29 mouse cellular contexts compared by ENCODE assay signal in genomic region chr14:117641853-117642252, GRCm38 (mm10).
"Had no signal": no experiment of that assay in that cellular context is flagged by ENCODE, and none has a peak within 500 bp of the region (broad histone marks: within the 10 kb centered on the region; RNA-seq: fewer than 3 reads in every experiment).

No protein-coding gene starts in this region.

- ATAC-seq: forebrain, embryonic 13.5 days; forebrain, embryonic 14.5 days; forebrain, embryonic 15.5 days; forebrain, embryonic 16.5 days; forebrain, postnatal 0 days had no signal

- DNase-seq: cerebellum, adult 2 months; cerebellum, adult 8-10 months; cerebellum, adult 9-10 months; cerebellum, adult 9-11 months; cerebellum, postnatal 10 days; cerebellum, postnatal 14 days; cerebellum, postnatal 25 days; cerebellum, postnatal 36 days; embryo, embryonic 11 days; forebrain, postnatal 0 days; gastrocnemius, adult 2 months; gastrocnemius, postnatal 10 days; gastrocnemius, postnatal 14 days; gastrocnemius, postnatal 25 days; gastrocnemius, postnatal 36 days; heart, adult 11 months; heart, adult 18-20 months; heart, adult 2 months had no signal

- H3K9ac ChIP-seq: embryonic facial prominence, embryonic 12.5 days; embryonic facial prominence, embryonic 13.5 days; embryonic facial prominence, embryonic 15.5 days; forebrain, embryonic 12.5 days; forebrain, embryonic 13.5 days; forebrain, embryonic 15.5 days; forebrain, postnatal 0 days had no signal

- H3K4me1 ChIP-seq: embryonic facial prominence, embryonic 10.5 days; embryonic facial prominence, embryonic 12.5 days; embryonic facial prominence, embryonic 13.5 days; embryonic facial prominence, embryonic 15.5 days; forebrain, embryonic 10.5 days; forebrain, embryonic 12.5 days; forebrain, embryonic 13.5 days; forebrain, embryonic 15.5 days had no signal

- H3K27me3 ChIP-seq: embryonic facial prominence, embryonic 12.5 days; embryonic facial prominence, embryonic 13.5 days; embryonic facial prominence, embryonic 15.5 days; forebrain, embryonic 12.5 days; forebrain, embryonic 13.5 days; forebrain, embryonic 15.5 days had no signal

- H3K4me3 ChIP-seq: embryonic facial prominence, embryonic 10.5 days; embryonic facial prominence, embryonic 12.5 days; embryonic facial prominence, embryonic 13.5 days; embryonic facial prominence, embryonic 15.5 days; erythroblast, embryonic 14.5 days; forebrain, embryonic 10.5 days; forebrain, embryonic 12.5 days; forebrain, embryonic 13.5 days; forebrain, embryonic 15.5 days; gastrocnemius, adult 2 months; heart, adult 2 months had no signal

- H3K36me3 ChIP-seq: embryonic facial prominence, embryonic 10.5 days; embryonic facial prominence, embryonic 12.5 days; embryonic facial prominence, embryonic 13.5 days; embryonic facial prominence, embryonic 15.5 days; forebrain, embryonic 10.5 days; forebrain, embryonic 12.5 days; forebrain, embryonic 15.5 days had no signal

- H3K4me2 ChIP-seq: embryonic facial prominence, embryonic 12.5 days; embryonic facial prominence, embryonic 13.5 days; embryonic facial prominence, embryonic 15.5 days; forebrain, embryonic 12.5 days; forebrain, embryonic 13.5 days; forebrain, embryonic 15.5 days had no signal

- H3K27ac ChIP-seq: embryonic facial prominence, embryonic 10.5 days; embryonic facial prominence, embryonic 12.5 days; embryonic facial prominence, embryonic 13.5 days; embryonic facial prominence, embryonic 15.5 days; forebrain, embryonic 10.5 days; forebrain, embryonic 12.5 days; forebrain, embryonic 13.5 days; forebrain, embryonic 15.5 days; gastrocnemius, adult 2 months; heart, adult 2 months had no signal

- H3K9me3 ChIP-seq: embryonic facial prominence, embryonic 10.5 days; embryonic facial prominence, embryonic 12.5 days; embryonic facial prominence, embryonic 13.5 days; embryonic facial prominence, embryonic 15.5 days; forebrain, embryonic 10.5 days; forebrain, embryonic 12.5 days; forebrain, embryonic 13.5 days; forebrain, embryonic 15.5 days had no signal
